9 mouse cellular contexts compared by ENCODE assay signal in genomic region chr8:84485864-84486263, GRCm38 (mm10).
A peak's percentile ranks its signal among the peaks of the same experiment; 100 is the strongest.
DNase-seq lines count a peak whose midpoint lies in the region; ATAC-seq lines count a peak whose summit lies in the region.
"Had no signal": no experiment of that assay in that cellular context is flagged by ENCODE, and none has a peak within 500 bp of the region (broad histone marks: within the 10 kb centered on the region; RNA-seq: fewer than 3 reads in every experiment).

No protein-coding gene starts in this region.

- H3K9ac ChIP-seq in heart, embryonic 15.5 days, result no peak overlapping the region
- H3K9ac ChIP-seq: embryonic facial prominence, embryonic 15.5 days had no signal

- no peaks in the 10 kb centered on the region for H3K9me3 ChIP-seq in heart, embryonic 15.5 days (replicated peaks)
- H3K9me3 ChIP-seq: embryonic facial prominence, embryonic 15.5 days had no signal

- no peak overlapping the region for H3K27ac ChIP-seq in heart, embryonic 15.5 days
- H3K27ac ChIP-seq: embryonic facial prominence, embryonic 15.5 days had no signal

- no peak overlapping the region for H3K4me2 ChIP-seq in heart, embryonic 15.5 days
- H3K4me2 ChIP-seq: embryonic facial prominence, embryonic 15.5 days had no signal

- H3K4me3 ChIP-seq in heart, embryonic 15.5 days, result no peak overlapping the region
- H3K4me3 ChIP-seq: embryonic facial prominence, embryonic 15.5 days; megakaryocyte, embryonic 14.5 days had no signal

- H3K4me1 ChIP-seq in heart, embryonic 15.5 days (replicated peaks), result peaks cover 3% of the 10 kb centered on the region
- H3K4me1 ChIP-seq: embryonic facial prominence, embryonic 15.5 days; megakaryocyte, embryonic 14.5 days had no signal

- ATAC-seq in heart, embryonic 15.5 days (replicated peaks; ENCODE audit: insufficient number of reproducible peaks, insufficient read depth, low FRiP score, low read depth), result 0 out of 2 replicates have a peak, but pooled peaks have one; percentile 47

- DNase-seq in left cerebral cortex, postnatal 4 days, result peak; percentile 97
- DNase-seq in left cerebral cortex, adult 18-20 months (ENCODE audit: low spot score in 2 of 2), result no peak
- peak; percentile 98 to 99 for DNase-seq in cerebellum, adult 18-20 months
- DNase-seq in layer of hippocampus, postnatal 10 days (ENCODE audit: low spot score in 2 of 2), result peak; percentile 54 to 62
- no peak for DNase-seq in thymus, postnatal 10 days (ENCODE audit: low spot score in 2 of 2)
- DNase-seq in yolk sac, embryonic 10.5 days (ENCODE audit: low spot score), result no peak

- 45% methylated on average over 7 of the region's 7 CpGs for WGBS in heart, embryonic 15.5 days

- intact Hi-C loops in left cerebral cortex, postnatal 4 days (cut with DNase I), result no loop called here

- no peaks in the 10 kb centered on the region; the same call in 1 of the 2 replicates for H3K27me3 ChIP-seq in heart, embryonic 15.5 days

- no peaks in the 10 kb centered on the region for H3K36me3 ChIP-seq in heart, embryonic 15.5 days
- H3K36me3 ChIP-seq: embryonic facial prominence, embryonic 15.5 days had no signal

Comparison
In these comparisons a context has a peak if more than half of its experiments do, and no peak if none do; other contexts are left out.
1. DNase-seq: peak in left cerebral cortex, postnatal 4 days (single experiment), cerebellum, adult 18-20 months (2 of 2) and layer of hippocampus, postnatal 10 days (2 of 2); none in left cerebral cortex, adult 18-20 months (0 of 2), thymus, postnatal 10 days (0 of 2) and yolk sac, embryonic 10.5 days (single experiment).